Mouse (Mus musculus) cortical plate, adult 2 months (tissue): ENCODE data around the gene Ret. TPM values are rescaled to one million over a fixed set of nuclear protein-coding genes. Genes with fewer than 3 reads are reported as not detected.

Experiments used
- H3K27ac ChIP-seq: fragments of 200-500 bp; 2 replicates; pipeline ENCODE4 v1.5.1; 2012; ENCODE audit warnings: low read length, control low read depth, inconsistent platforms; ENCODE audit not compliant: insufficient read depth
- H3K4me1 ChIP-seq: fragments of 200-500 bp; 2 replicates; pipeline ENCODE4 v1.6.1; 2011; ENCODE audit warnings: low read length; ENCODE audit not compliant: control insufficient read depth, insufficient read depth
- H3K4me3 ChIP-seq: fragments of 200-500 bp; 2 replicates; pipeline ENCODE4 v1.5.1; 2011; ENCODE audit warnings: mild to moderate bottlenecking, low read length, control low read depth; ENCODE audit not compliant: insufficient read depth
- CTCF ChIP-seq: fragments of 200-500 bp; IDR thresholded peaks from 2 replicates; pipeline ENCODE4 v1.5.1; 2011; ENCODE audit warnings: mild to moderate bottlenecking, control low read depth, low read length; ENCODE audit not compliant: insufficient read depth; ENCODE audit errors: extremely low read depth
- POLR2A ChIP-seq: fragments of 200-500 bp; IDR thresholded peaks from 2 replicates; pipeline ENCODE4 v1.6.1; 2011; ENCODE audit warnings: mild to moderate bottlenecking, low read length, control low read depth; ENCODE audit not compliant: insufficient read depth; ENCODE audit errors: extremely low read depth
- polyA plus RNA-seq: library from polyadenylated mRNA; depleted of rRNA; stranded (reverse); fragments of >200 nt; gene quantifications from 2 replicates; pipeline ENCODE4 v1.2.3, GENCODE M21; 2012; rRNA removed

The Ret gene
- polyA plus RNA-seq, 1 experiment = 2.0 TPM

DNA sequence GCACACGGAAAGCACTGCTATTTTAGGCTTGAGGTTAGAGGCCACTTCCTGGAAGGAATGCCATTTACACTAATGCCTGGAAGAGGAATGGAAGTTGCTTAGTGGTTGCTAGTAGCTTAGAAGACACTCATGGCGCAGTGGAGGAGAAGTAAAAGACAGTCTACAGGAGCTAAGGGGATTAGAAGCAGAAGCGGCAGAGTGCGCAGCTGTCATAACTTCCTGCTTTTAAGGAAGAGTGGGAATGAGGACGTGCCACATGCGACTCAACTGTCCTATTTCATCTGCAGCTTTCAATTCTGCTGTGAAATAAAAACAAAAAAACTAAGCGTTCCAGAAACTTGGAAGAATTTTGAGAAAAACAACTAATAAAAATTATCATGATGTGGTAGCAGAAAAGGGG lies 70.3 kb downstream of the Ret start:
- TF ChIP-seq CTCF = no peak
- no peak for TF ChIP-seq POLR2A
- no peak overlapping the region for H3K27ac ChIP-seq

GRCm38 (mm10) chr6:118126577-118126976 lies 70.9 kb downstream of the Ret start:
- no peak overlapping the region for H3K4me3 ChIP-seq
- TF ChIP-seq CTCF = no peak
- TF ChIP-seq POLR2A = no peak
- H3K4me1 ChIP-seq = no peaks in the 10 kb centered on the region
- H3K27ac ChIP-seq = no peak overlapping the region

More for the DNA sequence above, 70.3 kb downstream of the Ret start:
- no peak overlapping the region for H3K4me3 ChIP-seq
- peaks cover 2% of the 10 kb centered on the region for H3K4me1 ChIP-seq

DNA sequence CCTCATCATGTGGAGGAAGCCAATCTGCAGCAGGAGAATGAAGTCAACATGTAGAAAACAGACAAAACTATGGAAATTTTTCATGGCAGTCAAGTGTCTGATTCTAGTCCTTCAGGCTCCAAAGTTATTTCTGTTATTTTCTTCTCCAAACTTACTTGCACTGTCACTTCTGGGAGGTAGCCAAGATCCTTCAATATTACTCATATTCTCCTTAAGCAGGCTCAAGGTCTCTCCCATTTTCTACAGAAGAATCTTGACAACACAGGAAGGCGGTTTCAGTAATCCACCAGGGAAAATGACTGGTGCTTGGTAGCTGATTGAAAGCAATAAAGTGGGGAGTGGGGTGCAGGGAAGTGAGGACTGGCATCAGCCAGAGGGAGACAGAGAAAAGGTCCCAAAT lies 74.8 kb downstream of the Ret start:
- no peaks in the 10 kb centered on the region for H3K4me1 ChIP-seq
- no peak overlapping the region for H3K4me3 ChIP-seq
- no peak for TF ChIP-seq POLR2A
- no peak for TF ChIP-seq CTCF
- no peak overlapping the region for H3K27ac ChIP-seq

DNA sequence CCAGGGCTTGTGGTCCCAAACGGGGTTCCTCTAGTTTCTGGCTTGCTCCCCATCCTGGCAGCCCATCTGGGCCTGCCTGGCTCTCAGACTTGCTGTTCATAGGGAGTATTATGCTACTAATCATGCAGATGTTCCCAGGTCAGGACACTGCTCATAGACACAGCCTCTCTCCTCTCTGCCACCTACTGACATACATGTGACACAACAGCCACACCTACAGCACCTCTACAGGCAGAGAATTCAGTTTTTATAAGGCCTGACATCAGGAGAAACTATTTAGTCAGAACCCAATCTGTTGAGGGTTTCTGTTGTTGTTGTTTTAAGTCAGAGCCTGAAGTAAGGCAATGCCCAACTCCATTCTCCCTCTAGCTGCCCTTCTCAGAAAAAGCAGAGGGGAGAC lies 85.7 kb downstream of the Ret start:
- no peak overlapping the region for H3K27ac ChIP-seq
- TF ChIP-seq POLR2A = no peak
- TF ChIP-seq CTCF = 0 out of 2 replicates have a peak, but pooled peaks have one; percentile 2
- H3K4me1 ChIP-seq = no peaks in the 10 kb centered on the region
- no peak overlapping the region for H3K4me3 ChIP-seq

Other genes starting within 250 kb of the Ret start
- gene Rasgef1a, start 186.3 kb downstream of the Ret start, polyA plus RNA-seq = 160 and 164 TPM in 2 replicates
- 8.9 and 9.1 TPM in 2 replicates for gene Csgalnact2, start 58.6 kb downstream of the Ret start, polyA plus RNA-seq
- 18.8 and 21.9 TPM in 2 replicates for gene Bms1, start 221.8 kb upstream of the Ret start, polyA plus RNA-seq